Comparison of ENCODE assay signal across 9 mouse cellular contexts in genomic region chr2:70852796-70853221, GRCm38 (mm10). TPM values are rescaled to one million over a fixed set of nuclear protein-coding genes. Genes with fewer than 3 reads are reported as not detected.
DNase-seq lines count a peak whose midpoint lies in the region; ATAC-seq lines count a peak whose summit lies in the region.
"Had no signal": no experiment of that assay in that cellular context is flagged by ENCODE, and none has a peak within 500 bp of the region (broad histone marks: within the 10 kb centered on the region; RNA-seq: fewer than 3 reads in every experiment).

No protein-coding gene starts in this region.

- H3K27ac ChIP-seq in heart, embryonic 10.5 days, result 0 out of 2 replicates have a peak overlapping the region, but pooled peaks have one; percentile 26
- no peak overlapping the region for H3K27ac ChIP-seq in midbrain, embryonic 12.5 days (replicated peaks)

- intact Hi-C loops in heart, postnatal 36 days (cut with DNase I), result no loop called here

- 0 out of 2 replicates have a peak overlapping the region, but pooled peaks have one; percentile 15 for H3K4me2 ChIP-seq in midbrain, embryonic 12.5 days (replicated peaks)

- H3K9ac ChIP-seq in midbrain, embryonic 12.5 days (replicated peaks), result no peak overlapping the region

- H3K4me1 ChIP-seq in heart, embryonic 10.5 days, result peaks cover 18% of the 10 kb centered on the region
- peaks cover 6% of the 10 kb centered on the region for H3K4me1 ChIP-seq in midbrain, embryonic 12.5 days

- no peak for DNase-seq in heart, embryonic 10.5 days (ENCODE audit: low spot score)
- DNase-seq in heart, postnatal 36 days, result no peak
- DNase-seq in embryo, embryonic 11 days, result peak; percentile 21
- DNase-seq in frontal cortex, postnatal 36 days (ENCODE audit: low spot score in 2 of 2), result peak; percentile 62 to 81
- DNase-seq in urinary bladder, postnatal 25 days (ENCODE audit: low spot score), result no peak
- no peak for DNase-seq in Muller cell, postnatal 12 days (ENCODE audit: inconsistent ontology term)
- DNase-seq in ovary, postnatal 10 days (ENCODE audit: low spot score), result no peak
- DNase-seq: thymus, postnatal 36 days had no signal

- no peak for ATAC-seq in midbrain, embryonic 12.5 days (ENCODE audit: low FRiP score, low read depth)

- WGBS in heart, embryonic 10.5 days, result 36% methylated on average over 11 of the region's 11 CpGs
- 50% methylated on average over 11 of the region's 11 CpGs for WGBS in midbrain, embryonic 12.5 days

- no peaks in the 10 kb centered on the region for H3K9me3 ChIP-seq in heart, embryonic 10.5 days
- no peaks in the 10 kb centered on the region for H3K9me3 ChIP-seq in midbrain, embryonic 12.5 days

- peak overlapping the region; percentile 36 for H3K4me3 ChIP-seq in heart, embryonic 10.5 days
- no peak overlapping the region for H3K4me3 ChIP-seq in midbrain, embryonic 12.5 days

- no peaks in the 10 kb centered on the region for H3K27me3 ChIP-seq in heart, embryonic 10.5 days (ENCODE audit: insufficient read depth, poor library complexity, severe bottlenecking)
- no peaks in the 10 kb centered on the region for H3K27me3 ChIP-seq in midbrain, embryonic 12.5 days

- no peaks in the 10 kb centered on the region for H3K36me3 ChIP-seq in heart, embryonic 10.5 days
- H3K36me3 ChIP-seq in midbrain, embryonic 12.5 days, result no peaks in the 10 kb centered on the region

RNA-seq across cellular contexts. Expression of gene Tlk1, which starts 27.3 kb away (rescaled TPM):
- polyA plus RNA-seq in heart, embryonic 10.5 days (2016; fragmentation: Nextera tagmentation; extraction: Ambion mirVana), result 26.4 and 28.3 TPM in 2 replicates
- 10 to 100 TPM; 33.0 to 33.7 TPM for total RNA-seq in heart, postnatal 36 days (2021)
- 35.4 and 37.1 TPM in 2 replicates for polyA plus RNA-seq in midbrain, embryonic 12.5 days (2016; fragmentation: Nextera tagmentation; extraction: Ambion mirVana)

Comparison
In these comparisons a context has a peak if more than half of its experiments do, and no peak if none do; other contexts are left out.
1. DNase-seq: peak in embryo, embryonic 11 days (single experiment) and frontal cortex, postnatal 36 days (2 of 2); none in heart, embryonic 10.5 days (single experiment), heart, postnatal 36 days (0 of 2), urinary bladder, postnatal 25 days (single experiment), Muller cell, postnatal 12 days (single experiment) and ovary, postnatal 10 days (single experiment).